Mouse (Mus musculus): ENCODE measurements at regions not wholly inside any gene's neighbourhood (a gene's known extent, or its start where the extent isn't known, plus 50 kb on each side); places are given as distances from the start of the nearest gene placed in this dataset.

GRCm38 (mm10) chr9:86240287-86240686, 224.5 kb downstream of the Ube2cbp start:
- Histone ChIP-seq H3K36me3 (no peaks in the 10 kb centered on the region), H3K27ac (no peak overlapping the region), H3K4me1 (replicated peaks) (0 out of 2 replicates have a peak, but pooled peaks cover 4% of the 10 kb centered on the region), H3K27me3 (no peaks in the 10 kb centered on the region), H3K9me3 (peaks cover 3% of the 10 kb centered on the region; the same call in 1 of the 2 replicates), H3K4me2 (replicated peaks) (no peak overlapping the region), H3K9ac (replicated peaks) (no peak overlapping the region), H3K4me3 (replicated peaks) (no peak overlapping the region)
- no peak for ATAC-seq
- 71% methylated on average over 2 of the region's 2 CpGs for WGBS

GRCm38 (mm10) chr9:86240896-86241295, 223.9 kb downstream of the Ube2cbp start:
- no peaks in the 10 kb centered on the region for H3K27me3 ChIP-seq
- no peak overlapping the region for H3K27ac ChIP-seq
- no peak overlapping the region for H3K4me2 ChIP-seq (replicated peaks)
- 58% methylated on average over 7 of the region's 7 CpGs for WGBS
- ATAC-seq: no peak
- H3K4me3 ChIP-seq (replicated peaks): no peak overlapping the region
- H3K9ac ChIP-seq (replicated peaks): no peak overlapping the region
- no peaks in the 10 kb centered on the region for H3K36me3 ChIP-seq
- H3K9me3 ChIP-seq: peaks cover 3% of the 10 kb centered on the region; the same call in 1 of the 2 replicates
- H3K4me1 ChIP-seq (replicated peaks): 0 out of 2 replicates have a peak, but pooled peaks cover 4% of the 10 kb centered on the region

- Histone ChIP-seq H3K27ac (no peak overlapping the region), H3K4me3 (replicated peaks) (no peak overlapping the region), H3K9me3 (no peaks in the 10 kb centered on the region), H3K9ac (replicated peaks) (no peak overlapping the region), H3K27me3 (no peaks in the 10 kb centered on the region), H3K4me2 (replicated peaks) (no peak overlapping the region), H3K4me1 (replicated peaks) (no peaks in the 10 kb centered on the region), H3K36me3 (no peaks in the 10 kb centered on the region)
- WGBS: 90% methylated on average over 3 of the region's 3 CpGs
- no peak for ATAC-seq
Observed at GRCm38 (mm10) chr9:86250197-86250596, 214.6 kb downstream of the Ube2cbp start.

- no peak overlapping the region for H3K4me2 ChIP-seq (replicated peaks)
- WGBS: 78% methylated on average over 1 of the region's 1 CpGs
- ATAC-seq: no peak
Observed at GRCm38 (mm10) chr9:86251331-86251730, 213.4 kb downstream of the Ube2cbp start.

More at GRCm38 (mm10) chr9:86251331-86251730, 213.4 kb downstream of the Ube2cbp start:
- no peaks in the 10 kb centered on the region for H3K9me3 ChIP-seq
- no peak overlapping the region for H3K27ac ChIP-seq
- H3K36me3 ChIP-seq: no peaks in the 10 kb centered on the region
- H3K4me3 ChIP-seq (replicated peaks): no peak overlapping the region
- H3K9ac ChIP-seq (replicated peaks): no peak overlapping the region
- no peaks in the 10 kb centered on the region for H3K27me3 ChIP-seq
- no peaks in the 10 kb centered on the region for H3K4me1 ChIP-seq (replicated peaks)

Measured in midbrain, embryonic 13.5 days (tissue).